Mouse (Mus musculus) heart, adult 2 months (tissue): Measurements from ENCODE around the gene Specc1. TPM values are rescaled to one million over a fixed set of nuclear protein-coding genes. Genes with fewer than 3 reads are reported as not detected.

Experiments used
- DNase-seq, 2 experiments: peaks; one replicate each; pipeline ENCODE4 v3.0.0; 2021
- H3K27ac ChIP-seq: fragments of 200-600 bp; 2 replicates; pipeline ENCODE4 v1.8.1; 2022
- H3K27me3 ChIP-seq: fragments of 200-500 bp; 2 replicates; pipeline ENCODE4 v1.6.1; 2012; ENCODE audit warnings: mild to moderate bottlenecking, low read length, inconsistent platforms, mixed read lengths; ENCODE audit not compliant: control insufficient read depth, insufficient read depth
- H3K36me3 ChIP-seq: fragments of 200-500 bp; 2 replicates; pipeline ENCODE4 v1.6.1; 2012; ENCODE audit warnings: low read length, inconsistent platforms; ENCODE audit not compliant: control insufficient read depth, insufficient read depth
- H3K4me1 ChIP-seq: fragments of 200-500 bp; 2 replicates; pipeline ENCODE4 v1.6.1; 2011; ENCODE audit warnings: low read length; ENCODE audit not compliant: control insufficient read depth, insufficient read depth
- H3K4me3 ChIP-seq: fragments of 200-600 bp; 2 replicates; pipeline ENCODE4 v1.8.1; 2022
- H3K79me2 ChIP-seq: fragments of 200-500 bp; replicated peaks from 2 replicates; pipeline ENCODE4 v1.6.1; 2012; ENCODE audit warnings: mild to moderate bottlenecking, inconsistent platforms, low read length, moderate library complexity, mixed read lengths; ENCODE audit not compliant: control insufficient read depth, insufficient read depth
- H3K9ac ChIP-seq: fragments of 200-500 bp; 2 replicates; pipeline ENCODE4 v1.6.1; 2012; ENCODE audit warnings: low read depth, mild to moderate bottlenecking, control low read depth, inconsistent platforms, low read length, mixed read lengths
- CTCF ChIP-seq: fragments of 200-600 bp; IDR thresholded peaks from 2 replicates; pipeline ENCODE4 v1.8.1; 2022; ENCODE audit warnings: antibody characterized with exemption, mild to moderate bottlenecking, moderate library complexity
- EP300 ChIP-seq: fragments of 200-500 bp; IDR thresholded peaks from 2 replicates; pipeline ENCODE4 v1.6.1; 2011; ENCODE audit warnings: low read depth, low read length, control low read depth; ENCODE audit not compliant: insufficient read depth
- POLR2A ChIP-seq: fragments of 200-500 bp; IDR thresholded peaks from 2 replicates; pipeline ENCODE4 v1.6.1; 2011; ENCODE audit warnings: mild to moderate bottlenecking, low read depth, low read length, control low read depth; ENCODE audit not compliant: insufficient read depth
- WGBS: fragments of 180-500 bp; shearing (Covaris S2); methylation state at CpG from one replicate; pipeline ENCODE4 v1.1.7; 2018; 5-methylcytosine and 5-hydroxymethylcytosine counted together
- intact Hi-C: fragments of 180-260 bp; cut with DNase I; formaldehyde crosslinking; loops from one replicate; pipeline ENCODE4 v1.15.1; 2025
- polyA plus RNA-seq: library from polyadenylated mRNA; depleted of rRNA; stranded (reverse); fragments of >200 nt; gene quantifications from 2 replicates; pipeline ENCODE4 v1.2.3, GENCODE M21; 2012
- total RNA-seq, 2 experiments: library from RNA; stranded (reverse); gene quantifications; 2 replicates each; pipeline ENCODE4 v1.2.3; 2021

Specc1 gene
- total and polyA plus RNA-seq, 3 experiments = 3.5 to 21.6 (median 4.6) TPM

DNA sequence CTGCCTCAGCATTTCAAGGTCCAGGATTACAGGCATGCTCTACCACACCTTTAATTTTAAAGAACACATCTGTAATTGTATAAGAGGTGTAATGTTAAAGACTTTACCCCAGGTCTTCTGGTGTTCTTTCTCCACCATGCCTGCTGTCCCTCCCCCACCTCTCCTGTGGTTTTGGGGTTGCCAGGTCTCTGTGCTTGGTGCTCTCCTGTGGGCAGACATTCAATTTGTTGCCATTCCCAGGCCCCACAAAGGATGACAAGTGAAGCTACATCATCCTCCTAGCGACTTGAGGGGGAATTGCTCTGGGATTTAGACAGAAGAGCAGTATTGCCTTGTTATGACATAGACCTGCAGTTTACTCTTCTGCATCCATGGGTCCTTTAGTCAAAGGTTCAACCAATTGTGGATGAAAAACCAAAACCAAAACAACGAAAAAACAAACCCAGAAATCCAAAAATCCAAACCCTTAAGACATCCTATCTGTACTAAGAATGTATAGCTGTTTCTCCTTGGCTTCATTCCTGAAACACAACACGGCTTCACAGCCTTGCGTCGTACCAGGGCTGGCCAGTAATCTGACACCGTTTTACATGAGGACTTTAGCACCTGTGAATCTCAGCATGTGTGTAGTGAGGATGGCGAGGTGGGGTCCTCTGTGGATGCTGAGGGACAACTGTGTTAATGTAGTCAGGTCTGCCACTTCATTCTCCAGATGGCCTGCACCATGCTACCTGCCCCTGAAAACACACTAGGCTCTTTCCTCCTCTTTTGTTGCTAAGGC, 15.1 kb downstream of the Specc1 start:
- no peak for DNase-seq
- H3K4me1 ChIP-seq = no peaks in the 10 kb centered on the region
- WGBS = 68% methylated on average over 7 of the region's 7 CpGs
- H3K36me3 ChIP-seq = no peaks in the 10 kb centered on the region
- no peaks in the 10 kb centered on the region for H3K79me2 ChIP-seq
- H3K27ac ChIP-seq = no peak overlapping the region
- no peak for TF ChIP-seq POLR2A
- TF ChIP-seq CTCF = no peak
- no peak for TF ChIP-seq EP300
- intact Hi-C loops = no loop called here
- H3K9ac ChIP-seq = no peak overlapping the region
- H3K4me3 ChIP-seq = no peak overlapping the region
- no peaks in the 10 kb centered on the region for H3K27me3 ChIP-seq

DNA sequence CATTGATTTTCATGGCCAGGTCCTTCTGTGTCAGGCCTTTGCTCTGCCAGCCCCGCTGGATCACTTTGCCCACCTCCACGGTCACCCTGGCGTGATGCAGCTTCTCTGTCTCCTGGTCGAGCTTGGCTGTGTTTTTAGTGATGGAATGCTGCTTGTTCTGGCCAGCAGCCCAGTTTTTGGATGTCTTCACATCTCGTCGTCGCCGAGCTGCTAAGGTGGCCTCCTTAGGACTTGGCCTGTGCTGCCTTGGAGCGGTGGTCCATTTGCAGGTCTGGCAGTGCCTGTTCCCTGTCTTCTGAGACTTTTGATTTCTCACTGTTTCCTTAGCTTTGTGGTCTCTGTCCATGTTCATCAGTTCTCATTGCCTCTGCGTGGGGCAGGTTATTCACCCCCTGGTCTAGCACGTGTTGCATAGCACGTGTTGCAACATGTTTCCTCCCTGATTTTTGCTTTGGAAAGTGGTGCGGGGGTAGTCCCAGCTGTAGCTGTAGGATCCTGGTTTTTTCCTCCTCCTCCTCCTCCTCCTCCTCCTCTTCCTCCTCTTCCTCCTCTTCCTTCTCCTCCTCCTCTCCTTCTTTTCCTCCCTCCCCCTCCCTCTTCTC, 17.6 kb downstream of the Specc1 start:
- Histone ChIP-seq H3K79me2 (no peaks in the 10 kb centered on the region), H3K9ac (no peak overlapping the region), H3K4me1 (no peaks in the 10 kb centered on the region), H3K36me3 (no peaks in the 10 kb centered on the region), H3K27ac (no peak overlapping the region), H3K4me3 (no peak overlapping the region), H3K27me3 (no peaks in the 10 kb centered on the region)
- intact Hi-C loops = no loop called here
- no peak for DNase-seq
- 38% methylated on average over 13 of the region's 13 CpGs for WGBS
- TF ChIP-seq CTCF (no peak), EP300 (no peak), POLR2A (no peak)

DNA sequence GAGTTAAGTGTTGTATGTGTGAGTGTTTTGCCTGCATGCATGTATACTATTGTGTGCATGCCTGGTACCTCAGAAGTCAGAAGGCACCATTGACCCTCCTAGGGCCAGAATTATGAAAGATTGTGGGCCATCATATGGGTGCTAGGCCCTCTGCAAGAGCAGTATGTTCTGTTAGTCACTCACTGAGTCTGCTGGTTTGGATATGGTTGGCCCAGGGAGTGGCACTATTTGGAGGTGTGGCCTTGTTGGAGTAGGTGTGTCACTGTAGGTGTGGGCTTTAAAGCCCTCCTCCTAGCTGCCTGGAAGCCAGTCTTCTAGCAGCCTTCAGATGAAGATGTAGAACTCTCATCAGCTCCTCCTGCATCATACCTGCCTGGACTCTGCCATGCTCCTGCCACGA, 19.2 kb downstream of the Specc1 start:
- TF ChIP-seq POLR2A = no peak
- TF ChIP-seq EP300 = no peak
- TF ChIP-seq CTCF = no peak
- H3K27ac ChIP-seq = no peak overlapping the region
- no peaks in the 10 kb centered on the region for H3K27me3 ChIP-seq
- intact Hi-C loops = no loop called here
- H3K9ac ChIP-seq = no peak overlapping the region
- 86% methylated on average over 1 of the region's 1 CpGs for WGBS
- DNase-seq = no peak
- H3K4me3 ChIP-seq = no peak overlapping the region
- H3K4me1 ChIP-seq = no peaks in the 10 kb centered on the region
- no peaks in the 10 kb centered on the region for H3K79me2 ChIP-seq
- H3K36me3 ChIP-seq = no peaks in the 10 kb centered on the region

DNA sequence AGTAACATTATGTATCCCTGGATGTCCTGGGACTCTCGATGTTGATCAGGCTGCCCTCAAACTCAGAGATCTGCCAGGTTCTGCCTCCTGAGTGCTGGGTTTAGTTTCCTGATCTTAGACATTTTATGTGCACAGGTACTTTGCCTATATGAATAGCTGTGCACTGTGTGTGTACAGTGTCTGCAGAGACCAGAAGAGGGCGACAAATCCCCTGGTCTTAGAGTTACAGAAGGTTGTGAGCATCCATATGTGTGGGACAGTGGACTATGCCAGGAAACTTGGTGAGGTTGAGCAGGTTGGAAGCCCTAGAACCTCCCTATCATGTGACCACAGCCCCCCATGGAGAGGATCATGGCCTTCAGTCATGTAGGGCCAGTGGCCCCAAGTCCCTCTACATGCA, 24.7 kb downstream of the Specc1 start:
- no peak for DNase-seq
- Histone ChIP-seq H3K27me3 (no peaks in the 10 kb centered on the region), H3K36me3 (no peaks in the 10 kb centered on the region), H3K4me1 (no peaks in the 10 kb centered on the region), H3K27ac (no peak overlapping the region), H3K9ac (no peak overlapping the region), H3K4me3 (no peak overlapping the region), H3K79me2 (no peaks in the 10 kb centered on the region)
- intact Hi-C loops = no loop called here
- TF ChIP-seq POLR2A (no peak), EP300 (no peak), CTCF (no peak)
- WGBS = 73% methylated on average over 2 of the region's 2 CpGs

DNA sequence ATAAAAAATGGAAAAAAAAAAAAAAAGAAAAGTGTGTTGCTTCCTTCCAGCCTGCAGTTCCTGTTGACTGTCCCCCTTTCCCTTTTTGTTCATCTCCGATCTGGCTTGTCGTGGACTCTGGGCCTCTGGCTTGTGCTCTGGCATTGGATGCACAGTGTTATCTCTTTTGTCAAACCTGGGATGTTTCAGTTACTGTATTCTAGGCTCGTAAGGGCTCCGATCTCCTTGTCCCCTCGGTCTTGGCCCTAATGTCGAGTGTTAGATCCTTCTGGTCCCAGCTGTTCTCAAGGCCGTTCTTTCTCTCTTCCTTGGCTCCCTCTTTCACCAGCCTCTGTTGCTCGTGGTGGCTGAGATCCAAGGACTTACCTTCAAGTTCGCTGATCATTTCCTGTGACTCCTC, 26.3 kb downstream of the Specc1 start:
- Histone ChIP-seq H3K9ac (no peak overlapping the region), H3K4me1 (no peaks in the 10 kb centered on the region), H3K4me3 (no peak overlapping the region), H3K27ac (no peak overlapping the region), H3K27me3 (no peaks in the 10 kb centered on the region), H3K79me2 (no peaks in the 10 kb centered on the region), H3K36me3 (no peaks in the 10 kb centered on the region)
- TF ChIP-seq EP300 (no peak), POLR2A (no peak), CTCF (no peak)
- no peak for DNase-seq
- 62% methylated on average over 9 of the region's 9 CpGs for WGBS
- intact Hi-C loops = no loop called here

DNA sequence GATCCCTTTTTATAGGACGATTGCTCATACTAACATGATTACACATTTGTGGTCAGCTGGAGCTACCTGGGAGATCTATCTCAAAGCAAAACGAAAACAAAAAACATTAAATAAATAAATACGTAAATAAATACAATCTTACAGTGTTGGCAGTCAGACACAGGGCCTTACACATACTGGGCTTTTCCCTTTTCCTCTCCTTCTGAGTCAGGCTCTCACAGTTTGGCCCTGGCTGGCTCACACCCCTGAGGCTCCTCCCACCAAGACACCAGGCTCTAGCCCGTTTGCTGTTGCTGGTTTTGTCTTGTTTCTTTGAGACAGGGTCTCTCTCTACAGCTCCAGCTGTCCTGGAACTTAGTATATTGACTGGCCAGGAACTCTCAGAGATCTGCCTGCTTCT, 30.4 kb downstream of the Specc1 start:
- no peaks in the 10 kb centered on the region for H3K4me1 ChIP-seq
- H3K9ac ChIP-seq = no peak overlapping the region
- no peaks in the 10 kb centered on the region for H3K27me3 ChIP-seq
- H3K79me2 ChIP-seq = no peaks in the 10 kb centered on the region
- H3K36me3 ChIP-seq = no peaks in the 10 kb centered on the region
- TF ChIP-seq POLR2A (no peak), EP300 (no peak), CTCF (no peak)
- intact Hi-C loops = no loop called here
- no peak for DNase-seq
- no peak overlapping the region for H3K4me3 ChIP-seq
- H3K27ac ChIP-seq = no peak overlapping the region
- 74% methylated on average over 4 of the region's 4 CpGs for WGBS
